ENCODE assay signal across 27 mouse cellular contexts in genomic region chr1:133063164-133063563, GRCm38 (mm10).
"Had no signal": no experiment of that assay in that cellular context is flagged by ENCODE, and none has a peak within 500 bp of the region (broad histone marks: within the 10 kb centered on the region; RNA-seq: fewer than 3 reads in every experiment).

No protein-coding gene starts in this region.

- DNase-seq: gastrocnemius, postnatal 14 days; gastrocnemius, postnatal 36 days; heart, adult 18-20 months; heart, postnatal 14 days; heart, postnatal 36 days; kidney, adult 11 months; kidney, adult 2 months; kidney, adult 9 months; kidney, postnatal 14 days; kidney, postnatal 36 days; layer of hippocampus, postnatal 36 days; liver; liver, embryonic 13.5 days; liver, postnatal 0 days had no signal

- H3K27ac ChIP-seq: heart, embryonic 10.5 days; heart, embryonic 13.5 days; heart, embryonic 15.5 days; hindbrain, embryonic 13.5 days; hindbrain, embryonic 15.5 days; hindbrain, postnatal 0 days; kidney, embryonic 15.5 days; kidney, postnatal 0 days; limb, embryonic 10.5 days; limb, embryonic 12.5 days; liver, embryonic 13.5 days; liver, embryonic 15.5 days had no signal

- H3K27me3 ChIP-seq: heart, embryonic 13.5 days; heart, embryonic 15.5 days; hindbrain, embryonic 13.5 days; hindbrain, embryonic 15.5 days; kidney, embryonic 15.5 days; limb, embryonic 12.5 days; liver, embryonic 13.5 days; liver, embryonic 15.5 days had no signal

- H3K9me3 ChIP-seq: heart, embryonic 10.5 days; heart, embryonic 15.5 days; hindbrain, embryonic 13.5 days; hindbrain, embryonic 15.5 days; limb, embryonic 10.5 days; limb, embryonic 12.5 days; liver, embryonic 13.5 days; liver, embryonic 15.5 days had no signal

- H3K36me3 ChIP-seq: liver, embryonic 13.5 days had no signal

- ATAC-seq: hindbrain, postnatal 0 days; intestine, embryonic 16.5 days; liver, postnatal 0 days had no signal

- H3K4me1 ChIP-seq: liver, embryonic 15.5 days had no signal

- H3K4me3 ChIP-seq: heart, embryonic 10.5 days; heart, embryonic 13.5 days; heart, embryonic 15.5 days; hindbrain, embryonic 13.5 days; hindbrain, embryonic 15.5 days; kidney, embryonic 15.5 days; limb, embryonic 10.5 days; limb, embryonic 12.5 days; liver, embryonic 13.5 days; liver, embryonic 15.5 days had no signal

- H3K9ac ChIP-seq: heart, embryonic 13.5 days; heart, embryonic 15.5 days; hindbrain, embryonic 13.5 days; hindbrain, embryonic 15.5 days; kidney, embryonic 15.5 days; limb, embryonic 12.5 days; liver, embryonic 13.5 days; liver, embryonic 15.5 days; liver, postnatal 0 days had no signal

- H3K4me2 ChIP-seq: heart, embryonic 13.5 days; heart, embryonic 15.5 days; hindbrain, embryonic 13.5 days; hindbrain, embryonic 15.5 days; kidney, embryonic 15.5 days; limb, embryonic 12.5 days; liver, embryonic 11.5 days; liver, embryonic 13.5 days; liver, embryonic 15.5 days had no signal
